Mouse (Mus musculus) urinary bladder, postnatal 4 days (tissue): Measurements from ENCODE around the gene Elmo1.

Source experiments
- DNase-seq, 2 experiments: peaks; one replicate each; pipeline ENCODE4 v3.0.0; 2021 to 2022; ENCODE audit warnings: low spot score in 2 of 2

Gene Elmo1

DNA sequence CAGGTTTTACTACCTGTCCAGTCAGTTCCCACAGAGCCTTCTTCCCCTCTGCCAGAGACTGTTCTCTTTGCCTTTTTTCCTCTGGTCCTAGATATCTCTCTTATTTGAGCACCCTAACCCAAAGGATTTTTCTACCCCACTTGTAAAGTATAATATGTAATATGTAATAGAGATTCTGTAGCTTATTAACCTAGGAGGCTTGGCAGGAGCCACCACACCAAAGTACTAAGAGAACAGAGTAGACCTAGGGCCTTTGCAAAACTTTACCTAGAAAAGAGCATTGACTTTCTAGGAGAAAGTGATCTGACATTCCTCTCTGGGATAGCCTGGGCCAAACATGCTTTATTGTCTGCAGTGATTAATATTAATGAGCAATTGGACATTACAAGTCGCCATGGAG lies 433.3 kb downstream of the Elmo1 start:
- no peak for DNase-seq

DNA sequence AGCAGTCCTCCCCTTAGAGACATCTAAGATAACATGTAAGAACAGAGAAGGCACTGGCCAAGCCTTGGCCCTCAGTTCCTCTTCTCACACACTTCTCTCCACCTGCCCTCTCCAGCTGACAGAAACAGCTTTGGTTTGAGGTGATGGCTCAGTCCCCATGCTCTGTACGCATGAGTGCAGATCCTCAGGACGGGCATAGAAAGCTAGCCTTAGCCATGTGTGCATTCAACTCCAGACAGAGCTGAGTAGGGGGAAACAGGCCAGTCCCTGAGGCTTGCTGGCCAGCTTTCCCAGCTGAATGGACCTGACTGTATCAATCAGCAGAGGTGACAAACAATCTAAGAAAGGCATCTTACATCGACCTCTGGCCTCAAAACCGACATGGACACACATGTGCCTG lies 435.4 kb downstream of the Elmo1 start:
- no peak for DNase-seq

DNA sequence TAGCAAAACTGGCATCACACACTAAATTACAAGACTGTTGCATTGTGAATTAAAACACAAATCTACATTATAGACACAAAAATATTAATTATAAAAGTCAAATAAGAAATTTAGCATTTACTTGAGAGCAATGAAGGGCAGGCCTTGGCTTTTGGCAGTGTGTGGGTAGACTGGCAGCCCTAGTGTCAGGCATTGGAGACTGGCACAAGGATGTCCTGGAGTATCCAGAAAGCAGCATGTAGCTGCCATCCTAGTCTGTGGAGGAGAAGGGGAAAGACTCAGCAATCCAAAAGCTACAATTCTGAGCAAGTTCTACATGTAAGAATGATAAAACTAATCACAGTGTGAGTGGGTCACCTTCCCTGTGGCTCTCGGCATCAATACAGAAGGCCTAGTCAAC lies 446.7 kb downstream of the Elmo1 start:
- no peak for DNase-seq

DNA sequence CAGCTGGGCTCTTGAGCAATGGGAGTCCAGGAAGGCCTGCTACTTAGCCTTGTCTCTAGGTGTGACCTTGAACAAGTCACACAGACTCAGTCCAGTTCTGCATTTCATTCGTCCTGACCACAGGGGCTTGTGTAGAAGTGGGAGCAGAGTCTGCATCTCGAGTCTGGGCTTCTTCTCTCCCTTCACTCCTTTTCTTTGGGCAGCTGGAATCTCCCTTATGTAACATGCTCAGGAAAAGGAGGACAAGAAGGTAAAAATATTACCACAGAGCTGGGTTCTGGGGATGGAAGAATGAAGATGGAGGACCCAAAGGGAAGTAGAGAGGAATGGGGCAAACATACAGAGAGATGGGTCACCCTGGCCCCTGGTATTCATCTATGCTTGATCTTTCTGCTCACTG lies 447.1 kb downstream of the Elmo1 start:
- DNase-seq, result no peak

DNA sequence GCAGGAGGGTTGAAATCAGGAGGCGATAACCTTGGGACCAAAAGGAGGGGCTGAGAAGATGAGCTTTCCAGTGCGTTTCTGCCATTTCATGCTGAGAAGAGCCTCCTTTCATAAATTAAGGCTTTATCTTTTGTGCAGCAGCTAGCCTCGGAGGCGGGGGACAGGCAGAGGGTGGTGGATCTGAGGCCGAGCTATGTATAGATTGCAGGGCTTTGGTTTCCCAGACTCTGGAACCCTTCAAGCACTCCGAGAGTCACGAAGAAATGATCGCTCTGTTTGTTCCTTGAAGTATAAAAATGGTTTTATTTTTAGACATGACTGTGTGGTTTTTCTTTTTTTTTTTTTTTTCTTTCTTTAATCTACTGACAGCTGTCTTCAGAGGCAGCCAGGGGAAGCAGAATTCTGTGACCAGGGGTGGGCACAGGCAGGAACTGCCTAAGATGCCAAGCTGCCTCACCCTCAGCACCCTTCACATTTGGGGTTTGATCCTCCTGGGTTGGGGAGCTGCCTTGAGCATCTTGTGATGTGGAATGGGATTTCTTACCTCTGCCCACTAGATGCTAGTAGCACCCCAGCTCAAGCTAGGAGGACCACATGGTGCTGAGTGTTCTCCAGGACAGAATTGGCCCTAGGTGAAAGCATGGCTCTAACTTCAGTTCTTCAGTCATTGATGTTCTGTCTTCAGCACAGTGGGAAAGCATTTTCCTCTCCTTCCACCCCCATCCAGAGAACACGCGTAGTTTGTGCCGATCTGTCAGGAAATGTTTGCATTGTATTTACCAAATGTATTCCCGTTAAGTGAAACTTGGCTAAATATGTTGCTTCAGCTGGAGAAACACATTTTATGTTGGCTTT lies 448.0 kb downstream of the Elmo1 start:
- DNase-seq, result no peak

DNA sequence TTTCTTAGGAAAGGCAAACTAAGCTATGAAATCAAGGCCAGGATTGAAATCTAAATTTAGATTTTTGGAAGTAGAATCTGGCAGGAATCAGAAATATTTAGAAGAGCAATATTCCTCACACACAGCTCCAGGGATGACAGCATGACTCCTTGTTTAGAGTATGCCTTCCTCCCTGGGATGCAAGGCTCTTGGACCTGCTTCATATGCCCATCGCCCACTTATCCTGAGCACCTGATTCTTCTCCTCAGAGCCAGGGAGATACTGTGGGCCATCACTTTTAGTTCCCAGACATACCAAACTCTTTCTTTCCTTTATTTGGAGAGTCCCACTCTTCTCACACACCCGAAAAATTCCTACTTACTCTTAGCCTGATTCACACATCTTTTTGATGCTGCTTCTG lies 449.2 kb downstream of the Elmo1 start:
- no peak for DNase-seq

DNA sequence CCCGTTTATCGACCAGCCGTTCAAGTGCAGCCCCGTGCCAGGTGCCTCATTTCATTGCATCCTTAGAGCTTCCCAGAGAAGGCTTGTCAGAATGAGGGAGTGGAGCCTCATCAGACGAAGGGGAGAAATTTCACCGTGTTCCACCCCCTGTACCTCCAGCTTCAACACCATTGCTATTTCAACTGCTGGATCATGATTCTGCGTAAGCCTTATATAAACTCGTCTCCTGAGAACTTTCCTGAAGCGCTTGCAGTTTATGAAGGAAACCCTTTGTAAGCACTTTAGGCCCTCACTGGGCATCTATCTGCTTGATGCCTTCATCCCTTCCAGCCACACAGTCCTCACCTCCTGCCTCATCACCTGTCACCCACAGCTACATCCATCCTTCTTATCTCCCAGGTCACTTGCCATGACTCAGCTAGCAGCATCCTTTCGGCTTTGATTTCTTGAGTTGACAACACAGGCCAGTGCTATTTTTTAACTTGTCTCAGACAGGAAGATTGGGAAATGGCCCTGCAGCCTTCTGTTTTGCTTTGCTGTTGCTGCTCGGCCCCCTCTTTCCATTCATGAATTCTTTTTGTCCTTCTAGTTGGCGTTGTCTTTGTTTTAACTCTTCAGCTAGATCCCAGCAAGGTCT lies 456.3 kb downstream of the Elmo1 start:
- no peak for DNase-seq

DNA sequence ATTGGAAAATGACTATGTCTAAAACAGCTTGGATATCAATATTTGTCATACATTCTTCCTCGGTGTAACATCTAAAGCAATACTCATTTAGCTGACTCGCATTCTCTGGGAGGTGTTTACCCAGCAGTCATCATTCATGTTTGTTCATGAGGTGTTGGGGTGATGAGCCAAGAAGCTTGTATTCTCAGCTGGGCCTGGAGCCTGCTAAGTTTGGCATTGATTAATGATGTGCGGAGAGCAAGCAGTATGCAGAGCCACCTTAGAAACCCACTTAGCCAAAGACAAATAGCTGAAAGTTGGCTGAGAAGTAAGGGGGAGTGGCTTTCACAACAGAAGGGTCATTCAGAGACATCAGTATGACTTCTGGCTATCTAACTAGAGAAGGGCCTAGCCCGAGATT lies 459.6 kb downstream of the Elmo1 start:
- DNase-seq, result no peak

DNA sequence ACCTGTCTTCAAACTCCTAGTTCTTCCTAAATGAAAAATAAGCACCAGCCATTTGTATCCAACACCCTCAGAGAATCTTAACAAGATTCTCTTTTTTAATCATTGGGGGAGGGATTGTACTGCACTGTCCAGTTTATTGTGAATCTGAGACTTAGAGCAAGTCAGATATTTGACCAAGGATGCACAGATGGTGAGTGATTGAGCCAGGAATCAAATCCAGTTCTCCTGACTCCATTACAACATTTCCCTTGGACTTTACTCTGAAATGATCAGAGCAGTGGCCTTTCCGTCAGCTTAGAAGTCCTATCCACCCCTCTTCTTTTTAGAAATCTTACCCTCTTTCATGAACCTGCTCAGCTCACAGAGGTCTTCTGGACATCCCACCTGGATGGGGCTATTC lies 461.2 kb downstream of the Elmo1 start:
- no peak for DNase-seq

DNA sequence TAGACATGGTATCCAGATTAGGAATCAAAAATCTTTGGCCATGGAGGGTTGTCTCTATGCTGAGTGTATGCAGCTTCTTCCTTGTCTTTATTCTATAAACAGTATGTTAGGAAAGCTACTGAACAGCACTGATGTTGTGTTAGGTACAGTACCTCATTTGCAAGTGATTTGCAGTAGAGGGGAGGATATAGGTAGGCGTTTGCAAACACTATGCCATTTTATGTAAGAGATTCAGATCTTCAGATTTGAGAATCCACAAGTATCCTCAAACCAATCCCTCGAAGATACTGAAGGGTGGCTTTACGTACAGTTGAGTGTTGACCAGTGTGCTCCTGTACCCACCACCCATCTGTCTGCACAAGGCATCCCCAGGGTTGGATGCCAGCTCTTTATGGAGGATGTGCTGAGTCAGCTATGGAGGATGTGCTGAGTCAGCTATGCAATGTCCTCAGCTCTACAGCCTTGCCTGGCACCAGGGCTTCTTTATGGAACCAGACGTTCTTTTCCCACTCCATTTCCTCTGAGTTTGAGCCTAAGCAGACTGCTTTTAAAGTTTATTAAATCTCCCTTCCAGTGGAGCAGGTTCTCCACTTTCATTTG lies 465.6 kb downstream of the Elmo1 start:
- DNase-seq, result no peak

DNA sequence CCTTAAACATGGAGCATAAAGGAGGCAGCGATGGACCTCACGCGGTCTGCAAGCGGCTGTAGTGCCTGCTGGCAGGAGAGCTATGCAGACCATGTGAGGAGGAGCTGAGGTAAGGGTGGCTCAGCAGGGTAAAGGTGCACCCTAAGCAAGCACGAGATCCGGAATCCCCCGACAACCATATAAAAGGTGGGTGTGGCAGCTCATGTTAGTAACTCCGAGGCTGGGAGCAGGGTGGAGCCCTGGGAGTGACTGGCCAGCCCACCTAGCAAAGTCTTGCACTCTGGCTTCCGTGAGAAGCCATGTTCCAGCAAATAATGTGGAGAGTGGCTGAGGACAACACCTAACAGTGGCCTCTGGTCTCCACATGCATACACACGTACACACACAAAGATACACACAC lies 466.3 kb downstream of the Elmo1 start:
- no peak for DNase-seq

DNA sequence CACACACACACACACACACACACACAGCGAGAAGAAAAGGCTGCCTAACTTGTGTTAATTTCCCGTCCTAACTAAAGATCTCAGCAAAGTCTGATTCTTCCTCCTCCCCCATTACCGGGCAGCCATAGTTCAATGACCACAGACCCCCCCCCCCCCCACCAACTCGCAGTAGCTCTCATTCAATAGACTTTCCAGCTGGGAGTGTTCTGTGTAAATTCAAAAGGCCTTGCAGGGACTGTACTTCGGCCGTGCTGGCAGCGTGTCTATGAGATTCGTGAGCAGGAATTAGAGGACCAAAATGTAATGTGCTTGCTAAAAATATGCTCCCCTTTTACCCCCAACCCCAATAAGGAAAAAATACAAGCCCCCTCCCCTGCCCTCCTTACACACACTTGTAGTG lies 466.8 kb downstream of the Elmo1 start:
- no peak for DNase-seq

DNA sequence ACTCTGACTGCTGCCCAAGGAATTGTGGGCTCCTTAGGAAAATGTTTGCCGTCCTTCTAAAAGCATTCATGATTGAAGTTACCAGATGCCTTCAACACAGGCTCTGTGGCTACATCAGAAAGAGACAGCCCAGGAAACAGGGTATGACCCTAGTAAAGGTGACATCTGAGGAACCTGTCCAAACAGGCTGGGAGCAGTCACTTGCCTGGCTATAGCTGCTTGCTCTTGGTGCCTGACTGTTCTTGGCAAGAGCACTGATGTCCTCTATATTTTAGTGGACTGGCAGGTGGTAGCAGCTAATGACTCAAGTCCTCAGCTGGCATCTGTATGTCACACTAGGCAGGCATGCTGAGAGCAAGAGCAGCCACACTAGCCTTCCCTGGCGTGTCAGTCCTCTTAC lies 468.0 kb downstream of the Elmo1 start:
- DNase-seq, result no peak

DNA sequence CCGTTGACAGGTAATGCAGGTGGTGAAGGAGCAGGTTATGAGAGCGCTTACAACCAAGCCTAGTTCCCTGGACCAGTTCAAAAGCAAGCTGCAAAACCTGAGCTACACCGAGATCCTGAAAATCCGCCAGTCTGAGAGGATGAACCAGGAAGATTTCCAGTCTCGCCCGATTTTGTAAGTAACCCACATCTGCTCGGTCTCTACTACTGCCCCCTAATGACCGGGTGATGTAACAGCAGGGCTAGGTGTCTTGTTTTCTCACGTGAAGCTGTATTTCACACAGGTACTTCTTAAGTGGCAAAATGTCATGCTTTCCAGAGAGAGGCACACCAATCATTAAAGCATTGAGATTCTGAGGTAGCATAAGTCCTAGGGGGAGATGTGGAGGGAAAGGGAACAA lies 474.0 kb downstream of the Elmo1 start:
- DNase-seq, result no peak

DNA sequence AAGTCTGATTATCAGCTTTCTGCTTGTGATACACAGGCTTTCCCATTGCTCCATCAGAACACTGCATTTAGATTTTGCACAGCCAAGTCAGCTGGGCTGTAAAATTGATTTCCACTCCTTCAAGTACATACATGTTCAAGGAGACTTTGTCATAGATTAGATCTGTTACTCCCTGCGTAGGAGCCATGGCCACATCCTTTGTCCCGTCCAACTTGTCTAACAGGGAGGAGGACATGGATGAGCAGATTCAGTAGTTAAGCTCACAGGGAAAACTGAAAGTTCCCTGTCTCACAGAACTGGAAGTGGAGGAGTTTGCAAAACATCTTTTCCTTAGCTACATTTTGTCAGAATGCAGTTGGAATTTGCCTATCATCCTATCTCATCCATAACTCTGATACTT lies 484.8 kb downstream of the Elmo1 start:
- DNase-seq, result no peak

DNA sequence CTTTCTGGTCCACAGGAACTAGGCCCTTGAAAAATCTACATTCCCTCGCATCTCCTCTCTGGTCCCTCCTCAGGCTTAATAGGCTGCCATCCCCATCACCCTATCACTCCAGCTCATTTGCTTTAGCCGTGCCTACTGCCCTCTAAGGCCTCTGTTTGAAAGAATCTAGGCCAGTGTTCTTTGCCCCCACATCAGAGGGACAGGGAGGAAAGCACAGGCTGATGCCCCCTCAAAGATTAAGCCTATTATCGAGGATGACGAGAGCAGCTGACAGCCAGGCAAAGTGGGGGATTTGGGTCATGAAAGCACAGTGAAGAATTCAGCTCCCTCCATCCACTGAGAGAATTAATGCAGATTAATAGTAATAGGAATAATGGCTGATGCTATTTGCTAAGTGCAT lies 495.5 kb downstream of the Elmo1 start:
- no peak for DNase-seq

DNA sequence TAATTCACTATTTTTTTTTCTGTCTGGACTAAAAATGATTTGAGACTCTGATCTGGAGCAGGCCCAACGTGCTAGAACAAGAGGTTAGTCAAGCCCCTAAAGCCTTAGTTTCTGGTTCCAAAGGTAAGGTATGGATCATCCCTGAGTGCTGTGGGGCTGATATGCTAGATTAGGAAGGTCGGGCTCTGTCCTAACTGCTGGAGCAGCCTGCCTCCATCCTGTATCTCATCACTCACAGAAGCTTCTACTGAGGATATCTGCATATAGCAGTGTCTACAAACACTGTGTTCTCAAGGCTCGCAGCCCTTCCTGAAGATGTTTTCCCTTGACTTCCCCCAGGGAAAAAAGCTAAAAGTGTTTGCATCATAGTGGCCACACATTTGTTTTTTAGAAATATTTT lies 496.1 kb downstream of the Elmo1 start:
- no peak for DNase-seq

DNA sequence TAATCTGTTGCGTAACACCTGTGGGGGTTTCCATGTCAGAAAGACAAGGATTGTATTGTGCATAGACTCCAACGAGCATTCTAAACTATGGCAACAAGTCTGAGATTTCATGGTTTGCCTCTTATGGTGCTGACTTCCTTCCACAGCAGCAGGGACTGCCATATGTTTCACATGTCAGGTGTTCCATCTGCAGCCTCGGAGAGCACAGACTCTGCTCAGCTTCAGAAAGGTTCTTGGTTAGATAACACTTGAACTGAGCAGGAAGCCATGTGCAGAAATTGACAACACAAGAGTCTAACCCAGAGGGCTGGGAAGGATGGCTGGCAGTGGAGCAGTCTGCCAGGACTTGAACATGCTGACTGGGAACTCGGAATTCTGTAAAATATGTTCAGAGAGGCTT lies 500.6 kb downstream of the Elmo1 start:
- no peak for DNase-seq

DNA sequence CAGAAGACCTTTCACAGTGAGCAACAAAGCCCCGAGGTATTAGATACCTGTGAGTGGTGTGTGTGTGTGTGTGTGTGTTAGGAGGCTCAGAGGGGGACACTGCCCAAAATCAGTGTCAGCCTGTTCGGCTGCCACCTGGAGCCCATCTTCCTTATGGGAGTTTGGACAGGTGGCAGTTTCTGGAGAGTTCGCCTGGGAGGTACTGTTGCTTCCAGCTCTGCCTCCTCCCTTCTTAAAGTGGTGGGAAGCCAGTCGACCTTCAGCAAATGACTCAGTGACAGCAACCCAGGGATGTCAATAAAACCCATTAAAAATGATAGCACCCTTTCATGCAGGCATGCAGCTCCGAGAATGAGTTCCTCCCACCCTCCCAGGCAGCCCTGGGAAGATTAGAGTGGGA lies 506.9 kb downstream of the Elmo1 start:
- no peak for DNase-seq

DNA sequence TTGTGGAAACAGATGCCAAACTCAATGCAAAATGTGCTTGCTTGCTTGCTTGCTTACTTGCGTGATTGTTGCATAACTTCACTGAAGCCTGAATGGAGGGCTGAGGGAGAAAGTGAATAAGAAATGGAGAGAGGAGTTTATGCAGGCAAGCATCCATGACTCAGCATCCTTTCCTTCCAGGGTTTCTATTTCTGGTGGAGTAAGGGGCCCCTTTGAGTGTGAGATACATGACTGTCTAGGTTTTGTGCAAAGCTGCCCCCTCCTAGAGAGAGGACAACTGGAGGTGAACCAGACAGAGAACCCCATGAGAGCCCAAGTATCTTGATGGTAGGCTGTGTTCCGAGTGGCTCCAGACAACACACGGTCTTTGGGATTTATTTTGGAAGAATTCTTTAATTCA lies 508.2 kb downstream of the Elmo1 start:
- no peak for DNase-seq

DNA sequence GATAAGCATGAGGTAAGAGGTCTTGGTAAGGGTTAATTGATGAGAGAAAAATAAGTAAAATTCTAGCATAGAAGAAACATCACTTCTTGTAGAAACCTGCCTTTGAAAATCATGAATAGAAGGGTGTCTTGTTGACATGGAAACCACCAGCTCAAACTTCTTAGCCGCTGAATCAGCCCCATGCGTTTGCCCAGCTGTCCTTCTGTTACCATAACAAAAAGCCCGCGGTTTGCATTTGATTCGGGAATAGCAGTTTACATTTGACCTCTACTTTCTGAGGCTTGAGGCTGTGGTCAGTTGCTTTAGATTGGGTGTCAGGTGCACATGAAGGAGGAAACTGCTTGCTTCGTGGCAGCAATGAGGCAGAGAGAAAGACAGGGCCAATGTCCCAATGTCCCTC lies 509.9 kb downstream of the Elmo1 start:
- DNase-seq, result no peak

DNA sequence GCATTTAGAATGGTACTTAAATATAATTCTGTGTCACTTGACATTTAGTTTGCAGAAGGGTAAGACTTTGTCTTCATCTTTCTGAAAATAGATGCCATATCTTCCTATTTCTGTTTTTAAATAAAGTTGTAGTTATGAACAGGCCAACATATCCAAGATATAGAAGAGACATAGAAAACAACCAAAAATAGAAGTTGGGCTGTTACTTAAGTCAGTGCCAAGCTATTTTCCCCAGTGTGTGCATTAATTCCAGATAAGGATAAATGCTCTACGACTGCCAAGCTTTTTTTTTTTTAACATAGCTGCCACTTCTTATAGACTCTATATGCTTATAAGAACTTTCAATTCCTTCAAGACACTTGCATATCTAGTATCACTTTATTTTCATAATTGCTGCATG lies 511.0 kb downstream of the Elmo1 start:
- DNase-seq, result no peak

DNA sequence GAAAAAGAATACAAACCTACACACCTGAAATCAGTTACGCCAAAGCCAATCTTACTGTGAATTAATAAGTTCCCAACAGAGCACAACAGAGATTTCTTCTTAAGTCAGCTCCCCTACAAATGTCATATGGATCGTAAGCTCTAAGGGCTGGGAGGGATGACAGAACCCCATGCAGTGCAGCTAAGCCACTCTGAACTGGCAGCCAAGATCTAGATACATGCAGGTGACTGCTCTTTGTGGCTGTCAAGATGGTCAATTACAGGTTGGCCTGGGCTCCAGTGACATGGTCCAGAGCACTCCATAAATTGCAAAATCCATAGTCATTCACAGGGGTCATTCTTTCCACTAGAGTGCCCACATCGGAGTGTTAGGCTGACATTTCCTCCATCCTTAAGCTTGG lies 516.5 kb downstream of the Elmo1 start:
- no peak for DNase-seq
